Mouse (Mus musculus): ENCODE measurements at regions not wholly inside any gene's neighbourhood (a gene's known extent, or its start where the extent isn't known, plus 50 kb on each side); places are given as distances from the start of the nearest gene placed in this dataset.

DNA sequence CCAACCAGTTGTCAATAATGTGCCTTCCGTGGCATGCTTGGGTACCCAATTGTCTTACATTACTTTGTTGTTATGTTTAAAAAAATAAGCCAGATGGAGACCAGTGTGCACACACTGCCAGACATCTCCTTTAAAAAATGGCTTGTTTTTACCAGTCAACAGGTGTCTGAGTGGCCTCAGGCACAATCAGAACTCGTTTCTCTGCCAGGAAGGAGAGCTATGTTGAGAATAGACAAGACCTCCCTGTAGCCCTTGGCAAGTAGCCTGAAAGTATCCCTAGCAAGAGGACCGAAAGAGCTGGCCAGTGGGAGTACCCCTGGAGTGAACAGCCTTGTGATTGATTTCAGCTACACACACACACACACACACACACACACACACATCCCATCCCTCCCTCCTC is 74.8 kb upstream of the Ptprt start:
- no peak for DNase-seq
- intact Hi-C loops (cut with DNase I), result no loop called here

- DNase-seq, result no peak
- intact Hi-C loops (cut with DNase I), result no loop called here
Observed at GRCm38 (mm10) chr2:162734286-162734685, 73.3 kb upstream of the Ptprt start.

DNA sequence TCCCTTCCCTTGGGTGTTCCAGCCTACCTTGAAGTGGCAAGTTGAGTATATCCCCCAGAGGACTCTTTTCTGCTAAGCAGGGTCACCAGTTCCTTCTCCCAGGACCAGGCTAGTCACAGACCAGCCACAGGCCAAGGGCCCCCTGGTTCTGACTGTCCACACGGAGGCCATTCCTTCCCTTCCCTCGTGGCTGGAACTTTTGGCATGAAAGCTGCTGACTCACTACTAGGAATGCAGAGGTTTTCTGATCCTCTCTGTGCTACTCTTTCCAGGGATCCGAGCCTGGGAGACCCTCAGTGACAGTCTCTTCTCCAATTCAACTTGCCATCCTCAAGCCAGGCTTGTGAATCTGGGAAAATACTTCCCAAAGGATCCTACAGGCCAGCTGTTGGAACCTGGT is 59.1 kb upstream of the Ptprt start:
- DNase-seq, result no peak

DNA sequence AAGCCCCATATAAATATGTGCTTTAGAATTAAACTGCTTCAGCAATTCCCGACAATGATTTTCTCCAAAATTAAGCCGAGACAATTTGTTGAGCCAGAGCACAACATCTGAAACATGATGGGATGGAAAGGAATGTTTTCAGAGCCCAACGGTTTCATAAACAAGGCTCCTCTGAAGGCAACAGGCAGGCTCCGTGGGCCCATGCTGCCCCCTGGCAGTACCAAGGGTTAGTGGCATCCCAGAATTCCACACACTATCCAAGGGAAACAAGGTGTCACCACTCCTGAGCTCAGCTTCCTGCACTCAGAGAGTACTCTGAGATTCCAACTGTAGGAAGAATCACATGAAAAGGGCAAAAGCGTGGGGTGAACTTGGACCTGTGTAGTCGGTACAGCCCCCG is 57.5 kb upstream of the Ptprt start:
- no peak for DNase-seq
- intact Hi-C loops (cut with DNase I), result no loop called here

More for the DNA sequence above, 59.1 kb upstream of the Ptprt start:
- intact Hi-C loops (cut with DNase I), result no loop called here

- no peak for DNase-seq
- intact Hi-C loops (cut with DNase I), result no loop called here
Observed at GRCm38 (mm10) chr2:162714976-162715375, 54.0 kb upstream of the Ptprt start.

DNA sequence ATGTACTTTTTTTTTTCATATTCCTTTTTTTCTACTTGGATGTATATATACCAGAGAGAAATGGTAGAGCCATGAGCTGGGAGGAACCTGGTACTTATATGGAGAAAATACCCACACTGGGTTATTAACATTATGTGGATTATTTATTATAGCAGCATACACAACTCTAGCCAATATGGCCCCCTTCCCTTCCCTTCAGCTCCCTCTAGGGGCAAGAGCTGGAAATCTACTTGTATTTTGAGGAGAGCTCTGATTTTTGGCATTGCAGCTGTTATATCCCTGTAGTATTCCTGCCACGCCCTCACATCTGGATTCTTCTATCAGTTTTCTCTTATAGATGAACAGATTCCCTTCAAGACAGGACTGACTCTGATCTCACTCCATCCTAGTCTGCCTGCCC is 52.0 kb upstream of the Ptprt start:
- intact Hi-C loops (cut with DNase I), result no loop called here
- no peak for DNase-seq

DNA sequence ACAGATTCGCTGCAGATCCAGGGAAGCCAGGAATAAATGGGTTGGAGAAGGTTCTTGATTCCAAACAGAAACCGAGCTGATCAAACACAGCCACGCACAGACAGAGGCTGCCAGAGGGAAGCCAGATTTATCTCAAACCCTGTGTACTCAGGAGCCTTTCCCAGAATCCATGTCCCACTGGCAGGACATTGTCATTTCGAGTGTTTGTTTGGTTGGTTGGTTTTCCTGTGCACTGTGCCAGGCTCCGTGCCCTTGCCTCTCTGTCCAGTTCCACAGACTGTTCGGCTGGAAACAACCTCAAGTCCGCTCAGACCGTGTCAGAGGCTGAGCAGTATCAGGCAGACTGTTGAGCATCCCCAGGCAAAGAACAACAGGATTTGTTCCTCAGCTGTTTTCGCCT is 51.4 kb upstream of the Ptprt start:
- DNase-seq, result no peak
- intact Hi-C loops (cut with DNase I), result no loop called here

Measured in heart, postnatal 10 days (tissue).